Mouse (Mus musculus): ENCODE measurements around the gene Gm10801. TPM values are rescaled to one million over a fixed set of nuclear protein-coding genes. Genes with fewer than 3 reads are reported as not detected.
"Not testable (repeated sequence)": the region's sequence is repeated elsewhere in the genome, so short reads cannot be mapped to it uniquely, and the experiment has no call there.

The Gm10801 gene
- not detected in 2 replicates for polyA plus RNA-seq (2015; fragmentation: Nextera tagmentation; extraction: Ambion mirVana)

DNA sequence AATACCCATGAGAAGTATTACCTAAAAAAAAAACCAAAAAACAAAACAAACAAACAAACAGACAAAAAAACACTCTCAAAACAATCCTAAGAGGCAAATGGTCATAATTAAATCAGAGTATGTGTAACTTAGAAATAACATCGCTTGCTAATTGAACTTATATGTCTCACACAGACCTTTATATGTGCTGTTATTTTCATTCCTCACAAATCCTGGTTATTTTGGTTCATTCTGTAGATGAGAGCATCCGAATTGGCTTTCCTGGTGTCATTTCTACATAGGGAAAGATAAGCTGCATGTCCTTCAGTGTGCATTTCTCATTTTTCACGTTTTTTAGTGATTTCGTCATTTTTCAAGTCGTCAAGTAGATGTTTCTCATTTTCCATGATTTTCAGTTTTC is at the start of gene Gm10801:
Gm10801 (plus strand) TSS at position 301 of the 400 bp plus-strand sequence.
- not testable (repeated sequence) for H3K9ac ChIP-seq (ENCODE audit: low read depth, low read length); ATAC-seq; H3K27me3 ChIP-seq (ENCODE audit: control insufficient read depth, insufficient read depth, low read depth, low read length); H3K4me3 ChIP-seq (ENCODE audit: low read depth, low read length); H3K36me3 ChIP-seq (ENCODE audit: control insufficient read depth, insufficient read depth, low read length); H3K4me1 ChIP-seq (ENCODE audit: control insufficient read depth, insufficient read depth, low read length); H3K4me2 ChIP-seq (ENCODE audit: low read length); H3K9me3 ChIP-seq (replicated peaks; ENCODE audit: control insufficient read depth, low read length, poor library complexity, severe bottlenecking); H3K27ac ChIP-seq (ENCODE audit: low read length)
- WGBS = 77% methylated on average over 4 of the region's 5 CpGs

DNA sequence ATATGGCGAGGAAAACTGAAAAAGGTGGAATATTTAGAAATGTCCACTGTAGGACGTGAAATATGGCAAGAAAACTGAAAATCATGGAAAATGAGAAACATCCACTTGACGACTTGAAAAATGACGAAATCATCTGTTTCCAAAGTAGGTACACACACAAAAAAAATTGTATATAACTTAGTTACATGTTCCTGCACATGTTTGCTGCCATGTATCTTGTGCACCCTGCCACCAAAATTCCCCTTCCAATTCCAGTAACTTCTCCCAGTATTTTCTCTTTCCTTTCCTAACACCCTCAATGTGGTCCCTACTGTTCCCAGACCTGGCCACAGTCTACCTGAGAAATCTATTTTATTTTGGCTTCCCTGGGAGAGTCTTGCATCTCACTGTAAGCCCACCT is 5.2 kb downstream of the Gm10801 start, which contains the start of gene Gm10800:
Gm10800 (minus strand) TSS at position 101 of the 400 bp plus-strand sequence.
- 88% methylated on average over 4 of the region's 4 CpGs for WGBS
- ATAC-seq = not testable (repeated sequence)

DNA sequence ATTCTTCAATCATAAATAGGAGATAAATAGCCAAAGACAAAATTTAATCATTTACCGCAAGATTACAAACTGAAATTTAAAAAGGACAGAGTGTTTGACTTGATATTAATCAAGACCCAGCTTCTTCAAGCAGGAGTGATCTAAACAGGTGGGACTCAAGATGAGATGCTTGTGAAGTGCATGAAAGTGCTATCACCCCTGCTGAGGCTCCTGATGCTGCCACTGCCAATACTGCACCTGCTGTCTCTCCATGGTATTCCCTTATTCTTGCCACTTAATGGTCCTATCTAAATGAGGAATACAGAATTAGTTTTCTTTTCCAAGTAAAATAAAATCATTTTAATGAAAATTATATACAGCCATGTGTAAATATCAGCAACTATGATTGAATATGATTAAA is 35.5 kb downstream of the Gm10801 start:
- H3K4me1 ChIP-seq (ENCODE audit: control insufficient read depth, insufficient read depth, low read length) = no peaks in the 10 kb centered on the region
- H3K9ac ChIP-seq (ENCODE audit: low read depth, low read length) = no peak overlapping the region
- no peak overlapping the region for H3K4me3 ChIP-seq (ENCODE audit: low read depth, low read length)
- no peaks in the 10 kb centered on the region for H3K9me3 ChIP-seq (replicated peaks; ENCODE audit: control insufficient read depth, low read length, poor library complexity, severe bottlenecking)
- no peak for ATAC-seq
- H3K27ac ChIP-seq (ENCODE audit: low read length) = no peak overlapping the region
- no peaks in the 10 kb centered on the region for H3K36me3 ChIP-seq (ENCODE audit: control insufficient read depth, insufficient read depth, low read length)
- 98% methylated on average over 1 of the region's 1 CpGs for WGBS
- H3K27me3 ChIP-seq (ENCODE audit: control insufficient read depth, insufficient read depth, low read depth, low read length) = no peaks in the 10 kb centered on the region
- no peak overlapping the region for H3K4me2 ChIP-seq (ENCODE audit: low read length)

More for the DNA sequence above, 5.2 kb downstream of the Gm10801 start, which contains the start of gene Gm10800:
- not testable (repeated sequence) for H3K27ac ChIP-seq (ENCODE audit: low read length); H3K4me1 ChIP-seq (ENCODE audit: control insufficient read depth, insufficient read depth, low read length); H3K4me2 ChIP-seq (ENCODE audit: low read length); H3K4me3 ChIP-seq (ENCODE audit: low read depth, low read length); H3K9me3 ChIP-seq (replicated peaks; ENCODE audit: control insufficient read depth, low read length, poor library complexity, severe bottlenecking); H3K36me3 ChIP-seq (ENCODE audit: control insufficient read depth, insufficient read depth, low read length); H3K9ac ChIP-seq (ENCODE audit: low read depth, low read length); H3K27me3 ChIP-seq (ENCODE audit: control insufficient read depth, insufficient read depth, low read depth, low read length)

Other genes with a start within 250 kb of the Gm10801 start
- 1.6 and 2.5 TPM in 2 replicates for gene Gm10800, start 5.1 kb downstream of the Gm10801 start, polyA plus RNA-seq (2015; fragmentation: Nextera tagmentation; extraction: Ambion mirVana)

Data from midbrain, embryonic 16.5 days (tissue).